Mouse (Mus musculus) kidney, postnatal 10 days (tissue): ENCODE results near the gene Jun.
A peak's percentile ranks its signal among the peaks of the same experiment; 100 is the strongest.

Experiments
- DNase-seq: peaks from one replicate; pipeline ENCODE4 v3.0.0; 2021; ENCODE audit warnings: mixed read lengths

Jun gene

GRCm38 (mm10) chr4:95023350-95023953, 28.6 kb downstream of the Jun start:
- DNase-seq: no peak

GRCm38 (mm10) chr4:95021649-95022637, 30.1 kb downstream of the Jun start:
- no peak for DNase-seq

DNA sequence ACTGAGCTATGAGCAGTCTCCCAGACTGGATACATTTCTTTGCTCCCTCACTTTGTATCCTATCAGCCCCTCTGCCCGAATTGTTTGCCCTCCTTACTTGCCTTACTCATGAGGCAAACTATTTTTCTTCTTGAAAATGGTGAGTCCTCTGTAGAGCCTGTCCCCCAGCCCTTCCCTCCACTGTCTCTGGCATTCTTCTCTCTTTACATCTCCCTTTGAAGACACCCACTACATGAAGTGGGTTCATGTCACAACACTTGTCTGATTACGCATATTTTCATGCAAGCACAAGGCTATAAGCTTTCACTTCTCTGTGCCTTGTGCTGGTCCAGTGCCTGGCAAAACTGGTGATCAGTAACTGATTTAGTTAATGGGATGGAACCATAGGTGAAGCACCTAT, 31.8 kb downstream of the Jun start:
- no peak for DNase-seq

GRCm38 (mm10) chr4:95018221-95018620, 33.8 kb downstream of the Jun start:
- DNase-seq: no peak

- no peak for DNase-seq
These were observed 39.3 kb downstream of the Jun start for GRCm38 (mm10) chr4:95012706-95013105.

GRCm38 (mm10) chr4:95012256-95012655, 39.8 kb downstream of the Jun start:
- no peak for DNase-seq

GRCm38 (mm10) chr4:95008175-95009057, 43.6 kb downstream of the Jun start:
- peak; percentile 84 for DNase-seq

GRCm38 (mm10) chr4:95007759-95008158, 44.3 kb downstream of the Jun start:
- DNase-seq: no peak

DNA sequence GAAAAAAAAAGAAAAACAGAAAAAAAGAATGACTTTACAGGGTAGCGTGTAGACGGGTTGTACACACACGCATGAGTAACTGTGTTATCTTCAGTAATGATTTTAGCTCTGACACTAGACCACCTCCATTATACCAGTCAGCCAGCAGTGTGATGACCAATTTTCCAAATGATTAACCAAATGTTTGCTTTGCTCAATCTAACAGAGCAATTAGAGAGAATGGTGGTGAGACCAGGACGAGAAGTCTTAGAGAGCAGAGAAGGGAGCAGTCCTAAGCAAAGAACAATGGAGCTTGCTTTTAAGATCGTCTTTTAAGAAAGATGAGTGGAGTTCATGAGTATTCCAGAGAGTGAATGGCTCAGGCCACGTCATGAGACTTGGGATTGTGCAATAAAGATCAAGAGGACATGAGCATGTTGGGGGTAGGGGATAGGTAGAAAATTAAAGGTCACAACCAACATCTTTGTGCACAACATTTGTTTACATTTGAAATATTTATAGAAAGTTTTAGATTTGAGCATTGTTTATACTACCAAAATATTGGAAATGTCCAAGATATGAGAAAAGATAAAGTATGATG, 46.7 kb downstream of the Jun start:
- DNase-seq: no peak

DNA sequence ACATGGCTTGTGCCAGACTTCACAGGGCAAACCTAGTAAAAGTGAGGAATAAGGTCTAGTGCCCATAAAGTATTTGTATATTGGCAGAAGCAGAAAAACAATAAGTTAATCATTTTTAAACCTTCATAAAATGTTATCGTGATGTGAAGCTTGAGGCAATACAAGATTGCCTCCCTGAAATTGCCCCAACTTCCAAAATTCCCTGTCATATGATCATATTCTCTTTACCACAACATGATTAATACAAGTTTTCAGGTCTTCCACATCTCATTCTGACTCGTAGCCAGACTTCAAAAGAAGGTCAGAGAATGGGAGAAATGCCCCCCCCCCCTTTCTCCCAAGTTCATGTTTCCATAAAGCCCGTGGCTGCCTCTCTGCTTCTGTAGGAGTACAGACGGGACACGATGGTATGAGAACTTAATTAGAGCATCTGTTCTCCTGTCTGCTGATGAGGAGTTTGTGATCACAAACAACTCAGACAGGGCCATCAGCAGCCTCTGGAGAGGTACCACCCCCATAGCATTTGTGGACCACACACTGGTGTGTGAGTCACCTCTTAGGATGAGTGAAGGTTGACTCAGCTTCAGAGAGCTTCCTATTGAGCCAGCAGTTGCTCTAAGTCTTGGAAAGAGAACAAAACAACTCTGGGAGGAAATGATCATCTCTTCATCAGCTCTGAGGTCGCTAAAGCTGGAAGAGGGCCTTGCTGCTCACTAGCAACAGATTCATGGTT, 50.8 kb downstream of the Jun start:
- DNase-seq: no peak

GRCm38 (mm10) chr4:95000147-95000546, 51.9 kb downstream of the Jun start:
- DNase-seq: no peak

DNA sequence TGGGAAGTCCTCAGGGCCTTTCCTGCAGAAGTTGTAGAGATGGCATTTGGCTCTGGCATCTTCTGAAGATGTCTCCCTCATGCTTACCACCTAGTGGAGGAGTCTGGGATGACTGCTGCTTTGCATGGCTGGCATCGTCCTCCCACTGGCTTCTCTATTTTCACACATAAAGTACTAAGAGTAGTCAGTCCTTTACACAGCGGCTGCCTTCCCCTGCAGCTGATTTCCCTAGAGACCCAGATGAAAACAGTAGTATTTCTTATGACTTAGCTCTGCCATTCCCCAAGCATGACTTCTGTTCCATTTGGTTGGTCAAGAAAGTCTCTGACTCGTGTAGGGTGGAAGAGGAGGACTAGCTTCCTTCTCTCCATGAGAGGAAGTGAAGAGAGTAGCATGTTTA, 52.8 kb downstream of the Jun start:
- peak; percentile 25 for DNase-seq
